Mouse (Mus musculus): ENCODE results near the gene Trim71.

DNA sequence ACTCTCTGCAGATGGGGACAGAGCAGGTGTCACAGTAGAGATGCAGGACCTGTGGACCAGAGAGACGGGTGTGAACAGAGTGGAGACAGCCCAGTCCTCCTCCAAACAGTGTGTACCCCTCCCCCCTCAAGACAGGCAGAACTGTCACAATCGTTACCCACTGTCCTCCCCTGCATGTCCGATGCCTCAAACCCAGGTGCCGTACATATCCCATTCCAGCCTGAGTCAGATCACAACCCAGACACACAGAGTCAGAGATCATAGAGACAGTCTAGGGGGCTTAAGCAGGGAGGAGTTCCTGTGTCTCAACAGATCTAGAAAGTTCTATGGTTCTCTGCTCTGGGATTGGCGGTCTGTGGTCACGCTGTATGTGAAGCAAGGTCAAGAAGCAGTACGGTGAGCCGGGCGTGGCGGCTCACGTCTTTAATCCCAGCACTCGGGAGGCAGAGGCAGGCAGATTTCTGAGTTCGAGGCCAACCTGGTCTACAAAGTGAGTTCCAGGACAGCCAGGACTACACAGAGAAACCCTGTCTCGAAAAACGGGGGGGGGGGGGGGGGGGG is 39.0 kb downstream of the Trim71 start:
- TF ChIP-seq CTCF (IDR thresholded peaks at IDR 0.05; ENCODE audit: low read depth), result no peak
- TF ChIP-seq EP300 (IDR thresholded peaks at IDR 0.05; ENCODE audit: low read depth), result no peak
